Mouse (Mus musculus): ENCODE data around the gene Gm3488. TPM values are rescaled to one million over a fixed set of nuclear protein-coding genes. Genes with fewer than 3 reads are reported as not detected.
"Not testable (repeated sequence)": the region's sequence is repeated elsewhere in the genome, so short reads cannot be mapped to it uniquely, and the experiment has no call there.

Gm3488 gene
- 1.6 and 1.8 TPM in 2 replicates for polyA plus RNA-seq (2016; fragmentation: Nextera tagmentation; extraction: Ambion mirVana)

DNA sequence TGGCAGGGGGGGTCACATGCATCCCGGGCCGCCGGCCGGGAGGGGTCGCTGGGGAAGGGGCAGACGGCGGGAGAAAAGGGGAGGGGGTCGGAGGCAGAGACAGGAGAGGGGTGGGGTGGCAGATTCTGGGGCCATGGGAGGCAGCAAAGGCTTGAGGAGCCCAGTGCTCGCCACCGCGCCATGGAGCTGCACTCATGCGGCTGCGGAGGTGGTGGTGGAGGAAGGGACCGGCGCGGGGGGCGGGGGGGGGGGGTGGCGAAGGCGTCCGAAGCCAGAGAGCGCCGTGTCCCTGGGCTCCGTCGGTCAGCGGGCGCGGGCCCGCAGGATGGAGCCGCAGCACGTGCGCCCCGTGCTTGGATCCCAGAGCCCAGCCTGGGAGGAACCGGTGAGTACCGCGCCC is at the start of gene Gm3488:
Gene Gm3488, plus strand, starts transcription at position 301 of the 400 bp plus-strand sequence.
- H3K27me3 ChIP-seq (replicated peaks; ENCODE audit: low read depth, poor library complexity, severe bottlenecking); H3K4me1 ChIP-seq; H3K9me3 ChIP-seq; H3K27ac ChIP-seq (replicated peaks); DNase-seq (ENCODE audit: low spot score); H3K36me3 ChIP-seq (replicated peaks); H3K4me3 ChIP-seq: not testable (repeated sequence)
- WGBS = no CpG with 5 or more reads among the region's 35 CpGs

DNA sequence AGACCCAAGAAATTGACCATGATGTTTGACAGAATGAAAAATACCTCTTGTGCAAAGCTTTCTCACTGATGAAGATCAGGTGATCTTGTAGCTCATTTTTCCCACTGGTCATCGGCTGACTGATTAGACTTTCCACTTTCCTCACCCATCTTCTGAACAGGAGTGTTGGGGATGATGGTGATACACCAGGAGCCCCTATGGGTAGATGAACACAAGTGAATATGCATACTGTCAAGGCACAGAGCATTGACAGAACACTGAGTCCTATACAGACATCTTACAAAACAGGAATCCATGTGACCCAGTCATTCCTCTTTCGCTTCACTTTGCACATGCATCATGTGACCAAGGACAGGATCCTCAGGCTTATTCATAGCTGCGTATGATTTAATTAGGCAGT is 46.1 kb upstream of the Gm3488 start, which contains the start of gene Gm3194:
Gene Gm3194, minus strand, starts transcription at position 101 of the 400 bp plus-strand sequence.
- WGBS = no CpG with 5 or more reads among the region's 3 CpGs
- not testable (repeated sequence) for H3K4me1 ChIP-seq; H3K27me3 ChIP-seq (replicated peaks; ENCODE audit: low read depth, poor library complexity, severe bottlenecking)

DNA sequence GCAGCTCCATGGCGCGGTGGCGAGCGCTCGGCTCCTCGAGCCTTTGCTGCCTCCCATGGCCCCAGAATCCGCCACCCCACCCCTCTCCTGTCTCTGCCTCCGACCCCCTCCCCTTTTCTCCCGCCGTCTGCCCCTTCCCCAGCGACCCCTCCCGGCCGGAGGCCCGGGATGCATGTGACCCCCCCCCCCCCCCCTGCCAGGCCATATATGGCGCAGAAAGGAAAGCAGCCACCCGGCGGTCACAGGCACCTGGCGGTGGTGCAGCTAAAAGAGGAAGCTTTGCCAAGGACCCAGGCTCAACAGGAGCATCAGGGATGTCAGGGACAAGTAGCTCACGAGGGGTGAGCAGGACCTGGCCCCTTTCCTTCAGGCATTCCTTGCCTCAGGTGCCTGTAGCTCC is 41.0 kb upstream of the Gm3488 start:
- H3K36me3 ChIP-seq (replicated peaks); DNase-seq (ENCODE audit: low spot score); H3K27me3 ChIP-seq (replicated peaks; ENCODE audit: low read depth, poor library complexity, severe bottlenecking); H3K4me3 ChIP-seq; H3K27ac ChIP-seq (replicated peaks); H3K9me3 ChIP-seq; H3K4me1 ChIP-seq: not testable (repeated sequence)
- no CpG with 5 or more reads among the region's 19 CpGs for WGBS

More for the DNA sequence above, 46.1 kb upstream of the Gm3488 start, which contains the start of gene Gm3194:
- not testable (repeated sequence) for H3K4me3 ChIP-seq; H3K27ac ChIP-seq (replicated peaks); H3K9me3 ChIP-seq; H3K36me3 ChIP-seq (replicated peaks); DNase-seq (ENCODE audit: low spot score)

DNA sequence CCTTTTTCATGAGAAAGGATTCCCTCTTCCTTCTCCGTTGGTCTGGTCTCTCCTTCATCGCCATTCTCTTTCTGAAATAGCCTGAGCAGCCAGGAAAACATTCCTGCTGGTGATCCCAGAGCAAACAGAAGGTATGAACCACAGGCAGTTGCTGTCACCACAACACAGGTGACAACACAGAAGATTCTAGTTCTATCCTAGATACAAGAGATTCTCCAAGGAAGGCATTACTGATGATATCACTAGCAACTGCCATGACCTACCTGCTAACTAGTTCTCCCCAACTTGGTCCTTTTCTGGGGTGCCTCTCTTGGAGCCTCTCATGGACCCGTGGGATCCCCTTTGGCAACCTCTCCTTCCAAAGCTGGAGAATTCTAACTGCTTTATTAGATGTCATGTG is 23.7 kb upstream of the Gm3488 start, which contains the start of gene Gm8246:
Gene Gm8246, minus strand, starts transcription at position 101 of the 400 bp plus-strand sequence.
- no CpG with 5 or more reads among the region's 3 CpGs for WGBS
- H3K4me1 ChIP-seq; H3K27me3 ChIP-seq (replicated peaks; ENCODE audit: low read depth, poor library complexity, severe bottlenecking); H3K27ac ChIP-seq (replicated peaks); H3K4me3 ChIP-seq; H3K9me3 ChIP-seq; H3K36me3 ChIP-seq (replicated peaks); DNase-seq (ENCODE audit: low spot score): not testable (repeated sequence)

DNA sequence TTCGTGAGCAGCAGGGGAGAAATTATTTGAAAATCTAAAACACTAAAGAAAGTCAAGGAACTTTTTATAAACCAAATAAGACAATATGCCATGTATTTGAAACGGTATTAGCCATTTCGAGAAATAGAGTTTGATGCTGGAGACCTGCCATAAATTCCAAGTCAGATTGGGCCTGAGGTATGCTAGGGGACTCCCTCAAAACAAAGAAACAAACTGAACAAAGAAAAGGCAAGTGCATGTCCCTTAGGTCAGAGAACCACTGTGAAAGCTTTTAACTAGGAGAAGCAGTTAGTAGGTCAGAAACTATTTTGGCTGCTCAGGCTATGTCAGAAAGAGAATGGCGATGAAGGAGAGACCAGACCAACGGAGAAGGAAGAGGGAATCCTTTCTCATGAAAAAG is 17.6 kb upstream of the Gm3488 start, which contains the start of gene Gm3187:
Gene Gm3187, plus strand, starts transcription at position 301 of the 400 bp plus-strand sequence.
- whole genome bisulfite sequencing = 87% methylated on average over 4 of the region's 5 CpGs
- not testable (repeated sequence) for H3K36me3 ChIP-seq (replicated peaks); H3K4me3 ChIP-seq; H3K27ac ChIP-seq (replicated peaks); H3K4me1 ChIP-seq; DNase-seq (ENCODE audit: low spot score); H3K27me3 ChIP-seq (replicated peaks; ENCODE audit: low read depth, poor library complexity, severe bottlenecking); H3K9me3 ChIP-seq

DNA sequence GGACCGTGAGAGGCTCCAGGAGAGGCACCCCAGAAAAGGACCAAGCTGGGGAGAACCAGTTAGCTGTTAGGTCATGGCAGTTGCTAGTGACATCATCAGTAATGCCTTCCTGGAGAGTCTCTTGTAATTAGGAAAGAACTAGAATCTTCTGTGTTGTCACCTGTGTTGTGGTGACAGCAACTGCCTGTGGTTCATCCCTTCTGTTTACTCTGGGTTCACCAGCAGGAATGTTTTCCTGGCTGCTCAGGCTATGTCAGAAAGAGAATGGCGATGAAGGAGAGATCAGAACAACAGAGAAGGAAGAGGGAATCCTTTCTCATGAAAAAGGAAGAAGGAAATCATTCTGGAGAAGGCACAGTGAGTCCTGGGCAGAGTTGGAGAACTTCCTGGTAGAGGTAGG is 36.7 kb downstream of the Gm3488 start, which contains the start of gene Gm3532:
Gene Gm3532, plus strand, starts transcription at position 301 of the 400 bp plus-strand sequence.
- H3K27me3 ChIP-seq (replicated peaks; ENCODE audit: low read depth, poor library complexity, severe bottlenecking); H3K27ac ChIP-seq (replicated peaks); DNase-seq (ENCODE audit: low spot score); H3K4me1 ChIP-seq; H3K4me3 ChIP-seq; H3K9me3 ChIP-seq; H3K36me3 ChIP-seq (replicated peaks): not testable (repeated sequence)
- WGBS = no CpG with 5 or more reads among the region's 2 CpGs

Other genes with a start within 250 kb of the Gm3488 start
- not detected in 2 replicates for gene Gm3526, start 241.1 kb upstream of the Gm3488 start, polyA plus RNA-seq (2016; fragmentation: Nextera tagmentation; extraction: Ambion mirVana)
- gene Gm3542, start 166.7 kb upstream of the Gm3488 start, polyA plus RNA-seq (2016; fragmentation: Nextera tagmentation; extraction: Ambion mirVana) = not detected in 2 replicates
- gene Gm3500, start 112.6 kb upstream of the Gm3488 start, polyA plus RNA-seq (2016; fragmentation: Nextera tagmentation; extraction: Ambion mirVana) = 0.22 TPM in 1 of 2 replicates, not detected in the other
- 0.58 and 1.2 TPM in 2 replicates for gene Gm3194, start 46.2 kb upstream of the Gm3488 start, polyA plus RNA-seq (2016; fragmentation: Nextera tagmentation; extraction: Ambion mirVana)
- gene Gm8246, start 23.8 kb upstream of the Gm3488 start, polyA plus RNA-seq (2016; fragmentation: Nextera tagmentation; extraction: Ambion mirVana) = not detected in 2 replicates
- not detected in 2 replicates for gene Gm3187, start 17.5 kb upstream of the Gm3488 start, polyA plus RNA-seq (2016; fragmentation: Nextera tagmentation; extraction: Ambion mirVana)
- not detected in 2 replicates for gene Gm3532, start 36.8 kb downstream of the Gm3488 start, polyA plus RNA-seq (2016; fragmentation: Nextera tagmentation; extraction: Ambion mirVana)
- not detected in 2 replicates for gene Gm8265, start 131.4 kb downstream of the Gm3488 start, polyA plus RNA-seq (2016; fragmentation: Nextera tagmentation; extraction: Ambion mirVana)
- gene Gm9603, start 185.8 kb downstream of the Gm3488 start, polyA plus RNA-seq (2016; fragmentation: Nextera tagmentation; extraction: Ambion mirVana) = not detected in 2 replicates
- 0.14 TPM in 1 of 2 replicates, not detected in the other for gene Gm3373, start 239.9 kb downstream of the Gm3488 start, polyA plus RNA-seq (2016; fragmentation: Nextera tagmentation; extraction: Ambion mirVana)